Mouse (Mus musculus) cerebellum, adult 2 months (tissue): ENCODE measurements around the gene Cdk15.

Source experiments
- CTCF ChIP-seq: fragments of 200-500 bp; IDR thresholded peaks from 2 replicates; pipeline ENCODE4 v1.5.1; 2011; ENCODE audit warnings: low read depth, mild to moderate bottlenecking, control low read depth, low read length, moderate library complexity, borderline replicate concordance; ENCODE audit not compliant: insufficient read depth
- POLR2A ChIP-seq: fragments of 200-500 bp; IDR thresholded peaks from 2 replicates; pipeline ENCODE4 v1.6.1; 2011; ENCODE audit warnings: low read length, control low read depth, borderline replicate concordance; ENCODE audit not compliant: insufficient read depth

GRCm38 (mm10) chr1:59253301-59253909, 3.3 kb upstream of the Cdk15 start:
- TF ChIP-seq POLR2A: no peak
- no peak for TF ChIP-seq CTCF
